Mouse (Mus musculus): ENCODE measurements around the gene Fam69b. TPM values are rescaled to one million over a fixed set of nuclear protein-coding genes. Genes with fewer than 3 reads are reported as not detected.

Gene Fam69b
- total RNA-seq, 2 experiments from 2014 or later: 69.1 to 81.4 TPM

DNA sequence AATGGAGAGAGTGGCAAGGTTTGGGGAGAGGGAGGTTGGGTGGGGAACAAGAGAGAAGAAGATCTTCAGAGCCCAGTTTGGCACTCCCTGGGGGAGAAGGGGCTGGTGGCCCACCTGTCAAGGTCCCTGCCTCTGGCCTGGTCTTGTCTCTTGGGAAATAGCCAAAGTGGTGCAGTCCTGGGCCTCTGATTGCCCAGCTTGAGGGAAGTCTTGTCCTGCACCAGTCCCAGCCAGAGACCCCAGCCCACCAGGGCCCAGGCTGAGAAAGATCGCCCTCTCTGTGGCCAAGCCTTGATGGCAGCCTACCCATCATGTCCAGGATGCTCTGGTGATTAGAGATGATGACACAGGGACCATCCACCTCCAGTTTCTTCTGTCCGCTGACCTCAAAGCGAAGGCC lies 31.4 kb upstream of the Fam69b start:
- intact Hi-C loops (cut with DNase I): no loop called here
- no peak for DNase-seq (ENCODE audit: low spot score in 2 of 2)

DNA sequence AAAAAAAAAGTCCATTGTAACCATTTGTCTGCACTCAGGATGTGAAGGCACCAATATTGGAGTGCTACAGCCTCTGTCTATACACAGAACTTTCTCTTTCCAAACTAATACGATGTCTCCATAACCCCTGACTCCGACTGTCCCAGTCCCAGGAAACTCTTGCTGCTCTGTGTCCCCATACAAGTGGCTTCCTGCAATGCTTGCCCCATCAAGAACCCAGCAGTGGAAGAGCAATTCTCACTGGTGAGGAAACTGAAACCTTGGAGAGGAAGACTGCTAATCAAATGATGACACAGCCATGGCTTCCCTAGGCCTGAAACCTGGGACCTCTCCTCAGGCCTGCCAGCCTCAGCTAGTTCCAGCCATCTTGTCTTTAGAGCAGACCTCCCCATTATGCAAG lies 30.4 kb upstream of the Fam69b start:
- intact Hi-C loops (cut with DNase I): no loop called here
- no peak for DNase-seq (ENCODE audit: low spot score in 2 of 2)

- no peak for DNase-seq (ENCODE audit: low spot score in 2 of 2)
- intact Hi-C loops (cut with DNase I): no loop called here
These were observed 29.8 kb upstream of the Fam69b start for GRCm38 (mm10) chr2:26598462-26598861.

DNA sequence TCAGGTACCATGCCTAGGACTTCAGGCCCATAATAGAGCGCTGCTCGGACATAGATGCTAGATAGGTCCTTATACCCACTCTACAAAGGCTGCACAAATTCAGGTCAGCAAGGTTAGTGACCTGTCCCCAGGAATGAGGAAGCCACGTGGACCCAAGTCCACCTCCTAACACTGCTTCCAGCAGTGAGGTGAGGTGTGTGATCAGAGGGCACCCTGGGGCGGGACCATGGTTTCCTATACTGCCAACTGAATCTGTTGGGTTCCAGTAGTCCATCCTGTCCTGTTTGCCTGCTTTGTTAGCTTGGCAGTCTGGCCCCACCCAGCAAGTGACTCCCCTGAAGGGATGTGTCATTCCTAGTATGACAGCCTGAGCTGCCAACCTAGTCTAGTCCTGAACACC lies 28.3 kb upstream of the Fam69b start:
- no peak for DNase-seq (ENCODE audit: low spot score in 2 of 2)
- intact Hi-C loops (cut with DNase I): no loop called here

DNA sequence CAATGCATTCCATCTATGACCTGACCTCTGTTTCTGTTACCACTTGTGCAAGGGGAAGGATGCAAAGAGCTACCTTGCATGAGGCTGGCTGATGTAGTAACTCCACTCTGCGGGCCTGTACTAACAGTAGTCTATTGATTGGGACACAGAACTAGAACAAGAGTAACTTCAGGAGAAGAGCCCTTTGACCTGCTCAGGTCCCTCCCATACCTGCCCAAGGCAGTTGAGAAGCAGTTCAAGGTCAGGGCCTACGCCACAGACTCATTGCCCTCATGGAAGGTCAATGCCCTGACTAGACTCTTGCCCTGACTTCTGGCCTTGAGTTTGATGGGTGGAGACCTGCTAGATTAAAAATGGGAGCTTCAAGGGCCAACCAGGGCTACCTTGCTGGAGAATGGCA lies 27.6 kb upstream of the Fam69b start:
- intact Hi-C loops (cut with DNase I): no loop called here
- DNase-seq (ENCODE audit: low spot score in 2 of 2): no peak

DNA sequence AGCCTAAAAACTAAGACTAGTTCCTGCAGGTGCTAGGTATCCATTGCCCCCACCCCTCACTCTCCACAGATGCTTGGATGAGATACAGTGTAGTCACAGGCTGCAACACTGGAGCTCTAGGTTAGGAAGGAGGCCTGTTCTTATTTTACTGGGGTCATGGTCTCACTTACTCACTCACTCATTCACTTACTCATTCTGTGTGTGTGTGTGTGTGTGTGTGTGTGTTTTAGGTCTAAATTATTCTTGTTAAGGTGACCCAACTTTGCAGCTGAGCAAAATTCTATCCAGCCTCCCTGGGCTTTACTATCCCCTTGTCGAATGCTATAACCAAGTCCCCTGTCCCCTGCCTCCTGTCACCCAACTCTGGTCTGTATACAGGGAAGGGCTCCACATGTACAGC lies 26.7 kb upstream of the Fam69b start:
- no peak for DNase-seq (ENCODE audit: low spot score in 2 of 2)
- intact Hi-C loops (cut with DNase I): no loop called here

DNA sequence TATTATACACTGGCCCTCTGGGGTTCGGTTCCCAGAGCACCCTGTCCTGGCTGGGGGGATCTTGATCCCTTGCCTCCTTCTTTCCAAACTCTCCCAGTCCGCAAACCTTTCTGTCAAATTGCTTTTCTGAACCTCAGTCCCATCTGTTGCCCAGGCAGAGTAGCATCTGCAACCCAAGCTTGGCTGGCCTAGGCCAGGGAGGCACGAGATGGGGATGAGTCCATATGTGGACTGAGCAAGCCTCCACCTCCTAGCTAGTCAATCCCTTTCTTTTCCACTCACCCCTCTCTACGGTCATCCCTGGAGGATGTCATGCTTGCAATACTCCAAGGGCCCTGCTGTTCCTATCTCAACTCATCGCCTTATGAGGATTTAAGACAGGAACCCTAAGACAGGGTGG lies 25.6 kb upstream of the Fam69b start:
- no peak for DNase-seq (ENCODE audit: low spot score in 2 of 2)
- intact Hi-C loops (cut with DNase I): no loop called here

DNA sequence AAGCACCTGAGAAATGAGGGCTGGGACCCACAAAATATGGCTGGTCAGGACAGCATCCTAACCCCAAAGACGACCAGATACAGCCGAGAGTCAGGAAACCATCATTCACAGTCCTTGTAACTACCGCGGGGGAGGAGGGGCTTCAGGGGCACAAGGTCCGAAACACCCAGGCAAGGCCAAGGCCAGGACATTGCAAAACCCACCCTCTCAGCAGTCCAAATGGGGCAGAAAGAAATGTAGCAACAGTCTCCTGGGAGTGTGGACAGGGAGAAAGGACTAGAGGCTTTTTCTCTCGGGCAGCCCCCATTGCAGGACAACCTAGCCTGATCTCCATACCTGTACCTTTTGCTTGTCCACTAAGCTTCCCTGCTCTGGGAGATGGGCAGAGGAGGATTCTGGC lies 25.1 kb upstream of the Fam69b start:
- no peak for DNase-seq (ENCODE audit: low spot score in 2 of 2)
- intact Hi-C loops (cut with DNase I): no loop called here

- intact Hi-C loops (cut with DNase I): no loop called here
These were observed 24.3 kb upstream of the Fam69b start, which contains the start of gene Agpat2 for GRCm38 (mm10) chr2:26603720-26604671. Gene Agpat2 (minus strand): TSS chr2:26604417.

GRCm38 (mm10) chr2:26605331-26605730 lies 22.9 kb upstream of the Fam69b start:
- intact Hi-C loops (cut with DNase I): no loop called here
- DNase-seq (ENCODE audit: low spot score in 2 of 2): no peak

More at GRCm38 (mm10) chr2:26603720-26604671, 24.3 kb upstream of the Fam69b start, which contains the start of gene Agpat2:
- DNase-seq (ENCODE audit: low spot score in 2 of 2): peak in 1 of 2 experiments; percentile 18

GRCm38 (mm10) chr2:26606579-26606978 lies 21.7 kb upstream of the Fam69b start:
- DNase-seq (ENCODE audit: low spot score in 2 of 2): no peak
- intact Hi-C loops (cut with DNase I): no loop called here

GRCm38 (mm10) chr2:26607056-26607910 lies 21.0 kb upstream of the Fam69b start:
- no peak for DNase-seq (ENCODE audit: low spot score in 2 of 2)
- intact Hi-C loops (cut with DNase I): no loop called here

GRCm38 (mm10) chr2:26608781-26609180 lies 19.5 kb upstream of the Fam69b start:
- intact Hi-C loops (cut with DNase I): no loop called here

GRCm38 (mm10) chr2:26609261-26609661 lies 19.0 kb upstream of the Fam69b start:
- no peak for DNase-seq (ENCODE audit: low spot score in 2 of 2)
- intact Hi-C loops (cut with DNase I): no loop called here

More at GRCm38 (mm10) chr2:26608781-26609180, 19.5 kb upstream of the Fam69b start:
- no peak for DNase-seq (ENCODE audit: low spot score in 2 of 2)

DNA sequence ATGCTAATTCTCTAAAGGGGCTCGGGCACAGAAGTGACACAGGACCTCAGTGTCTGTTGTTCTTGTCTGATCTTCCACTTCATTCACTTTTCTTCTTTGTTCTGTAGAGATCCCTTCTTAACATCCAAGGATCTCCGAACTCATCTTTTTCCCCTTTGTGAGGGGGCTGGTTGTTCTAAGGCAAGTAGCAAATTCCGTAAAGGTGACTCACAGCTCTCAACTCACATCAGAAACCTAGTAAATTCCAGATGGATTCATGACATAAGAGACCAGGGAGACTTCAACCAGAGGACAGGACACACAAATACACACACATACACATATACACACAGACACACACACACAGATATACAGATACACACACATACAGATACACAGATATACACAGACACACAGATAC lies 17.7 kb upstream of the Fam69b start:
- intact Hi-C loops (cut with DNase I): no loop called here
- DNase-seq (ENCODE audit: low spot score in 2 of 2): no peak

DNA sequence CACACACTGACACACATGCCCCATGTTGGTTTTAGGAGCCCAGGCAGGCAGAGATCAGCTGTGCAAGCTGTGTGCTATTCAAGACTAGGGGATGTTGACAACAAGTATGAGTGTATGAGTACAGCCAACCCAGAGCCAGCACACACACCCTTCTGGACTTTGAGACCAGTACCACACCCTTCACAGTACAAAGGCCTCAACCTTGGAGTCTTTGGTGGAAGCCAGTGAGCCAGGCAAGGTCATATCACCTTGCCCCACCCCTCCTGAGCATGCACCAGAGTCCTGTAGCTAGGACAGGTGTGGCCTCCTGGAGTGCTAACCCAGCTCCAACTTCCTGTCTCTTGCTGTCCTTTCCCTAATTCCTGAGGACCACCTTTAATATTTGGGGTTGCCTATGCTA lies 17.2 kb upstream of the Fam69b start:
- intact Hi-C loops (cut with DNase I): no loop called here
- DNase-seq (ENCODE audit: low spot score in 2 of 2): no peak

GRCm38 (mm10) chr2:26611896-26612295 lies 16.4 kb upstream of the Fam69b start:
- DNase-seq (ENCODE audit: low spot score in 2 of 2): no peak
- intact Hi-C loops (cut with DNase I): no loop called here

DNA sequence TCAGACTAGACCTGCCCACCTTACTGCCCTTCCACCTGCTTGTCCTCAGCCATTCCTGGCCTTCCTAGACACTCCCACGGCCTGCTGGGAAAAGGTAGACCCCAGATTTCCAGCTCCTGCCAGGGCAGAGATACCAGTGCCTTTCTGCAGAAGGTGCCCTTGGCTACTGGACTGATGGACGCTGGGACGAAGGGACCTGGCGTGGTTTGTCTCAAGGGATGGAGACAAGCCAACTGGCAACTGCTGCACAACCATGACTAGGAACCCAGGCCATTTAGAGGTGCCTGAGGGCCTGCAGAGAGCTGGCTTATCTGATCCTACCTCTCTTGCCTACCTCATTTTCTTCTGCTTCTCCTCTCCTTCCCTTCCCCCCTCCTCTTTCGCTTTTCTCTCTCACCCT lies 13.4 kb upstream of the Fam69b start:
- no peak for DNase-seq (ENCODE audit: low spot score in 2 of 2)
- intact Hi-C loops (cut with DNase I): no loop called here

GRCm38 (mm10) chr2:26615459-26616124 lies 12.7 kb upstream of the Fam69b start:
- intact Hi-C loops (cut with DNase I): no loop called here
- DNase-seq (ENCODE audit: low spot score in 2 of 2): no peak

DNA sequence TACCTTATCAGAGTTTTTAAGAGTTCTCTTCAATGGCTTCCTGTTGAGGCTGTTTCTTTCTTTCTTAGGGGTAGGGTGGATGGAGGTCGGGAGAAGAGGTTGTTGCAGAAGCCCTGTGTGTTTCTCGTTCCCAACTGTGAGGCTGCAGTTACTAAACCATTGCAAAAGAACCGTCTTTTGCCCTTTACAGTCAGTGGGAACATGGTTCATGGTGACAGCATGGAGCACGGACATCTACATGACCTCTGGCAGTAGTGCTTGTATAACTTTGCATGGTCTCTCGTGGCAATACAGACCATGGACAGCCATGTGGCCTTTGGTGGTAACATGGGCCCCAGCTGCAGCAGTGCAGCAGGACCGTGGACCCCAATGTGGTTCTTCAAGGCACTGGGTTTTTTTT lies 10.9 kb upstream of the Fam69b start:
- DNase-seq (ENCODE audit: low spot score in 2 of 2): no peak
- intact Hi-C loops (cut with DNase I): no loop called here

Measured in left cerebral cortex, postnatal 36 days (tissue).